Mouse (Mus musculus) kidney, adult 18-20 months (tissue): ENCODE measurements around the gene Camkk2.

ENCODE experiments used
- DNase-seq: peaks from one replicate; pipeline ENCODE4 v3.0.0; 2021

The Camkk2 gene

DNA sequence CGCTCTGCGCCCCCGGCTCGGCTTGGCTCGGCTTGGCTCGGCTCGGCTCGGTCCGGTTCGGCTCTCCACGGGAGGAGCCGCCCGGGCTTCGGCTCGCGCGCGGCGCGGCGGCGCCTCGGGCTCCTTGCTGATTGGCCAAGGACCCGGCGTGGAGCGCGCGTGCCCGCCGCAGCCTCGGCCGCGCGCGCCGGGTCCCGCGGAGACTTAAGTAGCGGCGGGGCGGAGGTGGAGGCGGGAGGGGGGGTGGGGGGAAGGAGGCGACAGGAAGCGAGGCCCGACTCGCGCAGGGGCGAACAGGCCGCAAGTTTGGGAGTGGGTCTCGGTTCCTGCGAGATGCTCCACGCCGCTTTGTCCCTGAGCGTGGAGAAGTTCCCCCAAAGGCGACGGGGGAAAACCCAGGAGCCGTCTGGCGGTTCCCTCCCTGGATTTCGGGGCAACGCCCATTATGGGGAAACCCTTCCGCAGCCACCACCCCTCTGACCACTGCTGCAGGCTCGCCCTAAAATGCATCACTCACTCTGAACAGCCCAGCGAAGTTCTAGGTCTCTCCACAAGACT lies at the start of gene Camkk2:
TSS of gene Camkk2 (minus strand) at position 133 of the 558 bp plus-strand sequence.
- DNase-seq: peak; percentile 83

DNA sequence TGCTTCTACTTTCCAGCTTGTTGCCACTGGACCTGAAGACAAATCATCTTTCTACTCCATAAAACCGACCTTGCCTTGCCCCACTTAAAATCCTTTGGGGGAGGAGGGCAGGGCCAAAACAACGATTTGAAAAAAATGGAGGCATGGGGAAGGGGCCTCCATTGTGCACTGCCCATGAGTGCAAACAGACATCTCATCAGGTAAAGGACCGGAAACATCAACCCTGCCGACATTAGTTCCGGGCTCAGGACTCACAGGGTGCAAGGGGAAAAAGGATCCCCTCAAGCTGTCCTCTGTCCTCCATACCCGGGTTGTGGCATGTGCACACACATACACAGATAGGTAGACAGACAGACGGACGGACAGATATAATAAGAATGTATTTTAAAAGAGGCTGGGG lies 45.9 kb upstream of the Camkk2 start:
- no peak for DNase-seq

DNA sequence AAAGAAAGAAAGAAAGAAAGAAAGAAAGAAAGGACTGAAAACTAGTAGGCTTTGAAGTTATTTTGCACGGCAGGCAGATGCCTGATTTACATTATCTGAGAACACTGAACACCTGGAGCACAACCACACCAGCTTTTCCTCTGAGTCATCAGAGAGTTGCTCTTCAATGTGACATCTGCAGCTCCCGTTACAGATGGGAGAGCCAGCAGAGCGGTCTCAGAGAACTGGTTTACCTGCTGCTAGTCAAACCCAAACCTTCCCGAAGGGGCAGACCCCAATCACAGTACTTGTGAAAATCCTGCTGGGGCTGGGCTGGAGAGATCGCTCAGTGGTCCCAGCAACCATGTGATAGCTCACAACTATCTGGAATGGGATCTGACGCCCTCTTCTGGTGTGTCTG lies 45.2 kb upstream of the Camkk2 start:
- no peak for DNase-seq

DNA sequence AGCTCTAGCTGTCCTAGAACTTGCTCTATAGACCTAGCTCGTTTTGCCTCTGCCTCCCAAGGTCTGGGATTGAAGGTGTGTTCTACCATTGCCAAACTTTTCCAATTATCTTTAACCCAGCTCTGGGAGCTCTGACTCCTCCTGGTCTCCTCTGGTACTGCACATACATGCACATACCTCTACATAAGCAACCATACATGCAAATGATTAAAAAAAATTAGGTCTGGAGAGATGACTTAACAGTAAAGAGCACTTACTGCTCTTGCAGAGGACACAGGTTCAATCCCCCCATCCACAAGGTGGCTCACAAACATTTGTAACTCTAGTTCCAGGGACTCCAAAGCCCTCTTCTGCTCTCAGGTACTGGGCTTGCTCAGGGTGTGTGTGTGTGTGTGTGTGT lies 44.8 kb upstream of the Camkk2 start:
- no peak for DNase-seq

DNA sequence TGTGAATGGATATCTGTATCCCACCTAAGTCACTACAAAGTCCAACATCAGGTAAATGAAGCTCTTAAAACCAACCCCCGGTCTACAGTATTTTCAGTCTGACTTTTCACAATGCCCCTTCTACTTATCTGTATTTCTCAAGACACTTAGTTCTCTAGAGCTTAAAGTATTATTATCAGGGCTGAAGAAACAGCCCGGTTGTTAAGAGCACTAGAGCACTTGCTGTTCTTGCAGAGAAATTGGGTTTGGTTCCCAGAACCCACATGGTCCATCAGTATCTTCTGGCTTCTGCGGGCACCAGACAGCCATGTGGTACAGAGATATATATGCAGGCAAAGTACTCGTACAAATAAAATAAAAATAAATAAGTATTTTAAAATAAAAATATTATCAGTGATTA lies 43.2 kb upstream of the Camkk2 start:
- DNase-seq: no peak

DNA sequence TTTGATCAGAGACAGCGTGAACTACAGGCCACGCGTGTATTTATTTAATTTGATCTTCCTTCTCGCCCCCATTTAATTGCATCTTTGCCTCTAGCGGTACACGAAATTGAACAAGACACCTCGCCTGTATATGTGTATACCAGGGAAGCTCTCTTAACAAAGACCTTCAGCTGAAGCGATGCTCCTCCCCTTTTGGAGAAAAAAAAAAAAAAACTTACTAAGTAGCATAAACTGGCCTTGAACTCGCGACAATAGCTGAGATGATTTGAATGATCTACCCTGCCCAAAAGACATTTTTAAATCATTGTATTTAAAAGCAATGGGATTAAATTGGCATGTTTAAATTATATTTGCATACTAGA lies 42.3 kb upstream of the Camkk2 start:
- DNase-seq: no peak

DNA sequence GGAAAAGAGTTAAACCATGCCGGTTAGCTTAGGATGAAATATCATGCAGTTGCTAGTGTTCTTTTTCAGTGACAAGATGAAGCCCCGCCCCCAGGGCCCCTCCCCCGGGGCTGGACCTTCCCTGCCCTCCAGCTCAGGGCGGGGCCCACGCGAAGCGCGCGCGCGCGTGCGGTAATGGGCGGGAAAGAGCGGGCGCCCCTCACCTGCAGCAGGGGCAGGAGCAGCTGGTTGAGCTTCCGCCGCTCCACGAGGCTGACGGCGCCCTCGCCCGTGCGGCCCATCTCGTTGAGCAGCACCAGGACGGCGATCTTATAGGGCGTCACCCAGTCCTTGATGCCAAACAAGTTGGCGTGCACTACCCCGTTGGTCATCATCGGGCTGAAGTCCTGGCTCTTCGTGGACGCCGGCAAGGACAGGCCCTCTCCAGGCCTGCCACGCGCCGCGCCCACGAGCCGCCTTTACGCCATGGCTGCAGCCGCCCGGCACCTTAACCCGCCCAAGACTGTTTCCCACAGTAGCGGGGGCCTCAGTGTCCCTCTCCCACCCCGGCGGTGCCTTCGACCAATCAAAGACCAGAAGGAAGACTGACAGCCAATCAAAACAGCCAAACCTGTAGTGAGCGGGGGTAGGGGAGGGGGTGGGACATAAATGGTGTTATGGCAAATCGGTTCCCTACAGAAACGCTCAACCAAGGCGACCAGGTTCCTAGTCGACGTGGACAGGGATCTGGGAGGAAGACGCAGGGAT lies 41.7 kb upstream of the Camkk2 start, which contains the start of gene Anapc5:
TSS of gene Anapc5 (minus strand) at position 563 of the 747 bp plus-strand sequence.
- DNase-seq: peak; percentile 92

DNA sequence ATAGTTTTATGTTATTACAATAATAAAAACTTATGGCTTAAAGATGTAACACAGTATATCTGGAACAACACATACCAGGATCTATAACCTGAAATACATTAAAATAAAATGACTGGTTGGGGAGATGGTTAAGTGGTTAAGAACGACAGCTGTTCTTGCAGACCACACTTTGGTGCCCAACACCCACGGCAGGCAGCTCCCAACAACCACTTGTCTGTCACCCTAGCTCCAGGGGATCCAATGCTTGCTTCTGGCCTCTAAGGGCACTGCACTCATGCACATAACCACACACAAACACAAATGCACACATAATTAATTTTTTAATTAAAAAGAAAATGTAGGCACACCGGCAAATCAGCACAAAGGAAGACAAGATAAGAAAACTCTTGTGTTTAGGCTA lies 33.5 kb upstream of the Camkk2 start:
- DNase-seq: no peak

DNA sequence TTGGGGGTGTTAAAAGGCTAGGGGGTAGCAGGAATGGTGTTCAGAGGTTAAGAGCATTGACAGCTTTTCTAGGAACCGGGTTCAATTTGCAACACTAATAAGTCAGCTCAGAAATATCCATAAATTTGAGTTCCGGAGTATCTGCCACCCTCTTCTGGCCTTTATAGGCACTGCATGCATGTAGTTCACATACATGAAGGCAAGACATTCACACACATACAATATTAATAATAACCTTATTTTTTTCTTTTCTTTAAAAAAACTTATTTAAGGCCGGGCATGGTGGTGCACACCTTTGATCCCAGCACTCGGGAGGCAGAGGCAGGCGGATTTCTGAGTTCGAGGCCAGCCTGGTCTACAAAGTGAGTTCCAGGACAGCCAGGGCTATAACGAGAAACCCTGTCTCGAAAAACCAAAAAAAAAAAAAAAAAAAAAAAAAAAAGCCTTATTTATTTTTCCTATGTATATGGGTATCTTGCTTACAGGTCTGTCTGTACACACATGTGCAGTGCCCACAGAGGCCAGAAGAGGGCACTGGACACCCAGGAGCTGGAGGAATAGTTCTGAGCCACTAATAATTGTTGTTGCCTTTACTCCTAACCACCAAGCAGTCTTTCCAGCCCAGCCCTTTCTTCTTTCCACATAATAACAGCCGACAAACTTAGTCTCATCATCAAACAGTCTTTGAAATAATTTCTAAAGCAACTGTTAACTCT lies 32.3 kb upstream of the Camkk2 start:
- peak; percentile 72 for DNase-seq

DNA sequence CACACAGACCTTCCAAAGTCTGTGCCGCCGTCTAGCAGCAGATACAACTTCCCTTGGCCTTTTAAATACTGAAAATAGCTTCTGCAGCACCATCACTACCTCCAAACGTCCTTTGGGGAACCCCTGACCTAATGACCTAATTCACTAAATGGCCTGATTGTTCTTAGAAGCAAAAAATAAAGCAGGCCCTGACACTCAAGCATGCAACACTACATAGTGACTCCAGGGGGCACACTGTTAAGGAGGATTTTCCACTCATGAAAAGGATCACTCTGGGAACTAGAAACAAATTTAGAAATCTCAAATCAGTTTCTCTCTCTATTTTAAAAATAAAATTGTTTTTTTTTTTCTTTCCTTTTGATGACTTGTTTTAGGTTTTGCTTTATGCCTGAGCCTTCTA lies 26.3 kb upstream of the Camkk2 start:
- DNase-seq: no peak

DNA sequence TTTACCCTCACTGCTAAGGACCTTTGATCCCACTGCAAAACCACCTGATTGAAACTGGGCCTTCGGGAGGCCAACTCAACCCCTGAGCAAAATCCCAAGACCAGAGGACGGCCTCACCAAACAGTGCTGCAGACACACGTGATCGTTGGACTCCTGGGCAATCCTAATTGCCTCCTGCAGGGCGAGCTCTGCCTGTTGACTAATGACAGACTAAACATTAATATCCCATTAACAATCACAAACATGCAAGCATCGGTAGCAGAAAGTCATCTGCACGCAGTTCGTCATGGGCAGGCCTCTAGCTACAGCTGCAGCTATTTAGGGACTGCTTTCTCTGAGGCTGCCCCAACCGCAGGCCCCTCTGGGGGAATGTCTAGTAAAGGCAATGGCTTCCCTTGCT lies 23.5 kb upstream of the Camkk2 start:
- DNase-seq: peak; percentile 65

DNA sequence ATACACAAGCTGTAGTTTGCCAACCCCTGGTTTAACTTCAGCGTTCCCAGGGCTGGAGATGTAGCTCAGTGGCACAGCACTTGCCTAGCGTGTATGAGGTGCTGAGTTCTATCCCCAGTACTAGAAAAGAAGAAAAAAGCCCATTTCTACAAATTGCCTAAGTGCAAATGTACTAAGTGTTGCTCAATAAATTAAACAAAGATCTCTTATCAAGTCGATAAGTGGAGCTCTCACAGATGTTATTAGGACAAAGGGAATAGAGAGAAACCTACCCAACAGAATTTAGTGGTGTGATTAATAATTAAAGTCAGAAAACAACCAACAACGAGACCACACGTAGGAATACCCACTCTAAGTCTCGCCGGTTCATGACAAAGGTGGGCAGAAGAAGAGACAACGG lies 22.5 kb upstream of the Camkk2 start:
- DNase-seq: no peak

DNA sequence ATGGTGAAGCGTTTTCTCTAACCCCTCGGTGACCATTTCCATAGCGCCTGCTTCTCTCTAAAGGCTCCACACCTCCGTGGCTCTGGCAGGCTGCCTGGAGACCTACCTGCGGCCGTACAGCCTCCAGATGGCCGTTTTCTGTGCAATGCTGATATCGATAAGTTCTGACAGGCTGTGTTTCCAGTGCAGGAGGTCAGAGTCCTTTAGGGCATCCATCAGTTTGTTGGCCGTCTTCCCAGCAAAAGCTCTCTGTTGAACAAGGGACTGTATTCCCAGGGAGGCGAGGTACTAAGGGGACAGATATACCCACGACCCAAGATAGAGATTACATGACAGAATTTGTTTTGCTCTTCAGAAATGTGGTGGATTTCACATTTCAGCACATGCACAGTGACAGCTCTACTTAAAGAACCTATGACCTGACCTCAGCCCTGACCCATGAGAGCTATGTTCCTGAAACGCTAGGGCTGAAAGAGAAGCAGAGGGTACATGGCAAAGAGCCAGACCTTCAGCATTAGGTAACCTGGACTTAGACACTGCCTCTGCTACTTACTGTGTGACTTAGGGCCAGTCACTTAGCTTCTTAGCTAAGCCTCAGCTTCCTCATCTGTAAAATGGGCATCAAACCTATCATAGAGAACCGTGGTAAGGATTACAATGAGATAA lies 21.3 kb upstream of the Camkk2 start:
- peak; percentile 47 for DNase-seq

DNA sequence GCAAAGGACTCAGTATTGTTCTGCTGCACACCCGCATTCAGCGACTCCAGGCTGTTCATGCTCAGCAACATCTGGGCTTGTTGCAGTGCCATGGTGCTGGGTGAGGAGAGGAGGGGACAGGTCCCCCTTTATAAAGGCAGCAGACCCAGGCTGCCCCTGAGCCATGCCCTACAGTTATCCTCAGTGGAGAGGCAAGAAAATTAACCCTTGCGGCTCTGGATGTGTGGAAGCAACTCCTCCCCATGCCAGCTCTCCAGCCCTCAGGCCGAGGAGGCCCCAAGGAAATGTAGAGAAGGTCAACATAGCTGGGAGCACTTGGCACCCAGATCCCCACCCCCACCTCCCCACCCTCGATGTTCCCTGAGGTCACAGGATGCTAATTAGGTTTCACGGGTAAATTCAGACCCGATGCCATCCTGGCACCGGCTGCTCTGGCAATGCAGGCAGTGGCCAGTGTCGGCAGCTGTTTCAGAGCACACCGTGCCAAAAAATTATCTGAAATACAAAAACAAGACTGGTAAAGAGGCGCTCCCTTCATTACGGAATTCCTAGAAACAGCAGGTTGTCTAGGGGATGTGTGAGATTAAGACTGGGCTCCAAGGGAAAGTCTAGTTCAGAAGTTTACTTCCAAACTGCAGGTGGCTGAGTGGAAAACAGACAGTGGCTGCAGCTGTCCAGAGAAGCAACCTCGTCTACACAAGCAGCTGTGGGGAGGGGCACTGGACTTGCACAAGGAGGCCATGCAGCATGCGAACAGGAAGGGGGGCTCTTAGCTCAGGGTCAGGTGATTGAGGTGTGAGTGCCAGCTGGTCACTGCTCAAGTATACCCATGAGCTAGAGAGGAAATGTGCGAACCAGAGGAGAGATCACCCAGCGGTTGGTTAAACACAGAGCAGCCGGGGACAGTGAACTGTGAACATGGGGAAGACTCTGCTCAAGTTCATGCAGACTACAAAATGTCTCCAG lies 20.5 kb upstream of the Camkk2 start:
- peak; percentile 62 for DNase-seq

DNA sequence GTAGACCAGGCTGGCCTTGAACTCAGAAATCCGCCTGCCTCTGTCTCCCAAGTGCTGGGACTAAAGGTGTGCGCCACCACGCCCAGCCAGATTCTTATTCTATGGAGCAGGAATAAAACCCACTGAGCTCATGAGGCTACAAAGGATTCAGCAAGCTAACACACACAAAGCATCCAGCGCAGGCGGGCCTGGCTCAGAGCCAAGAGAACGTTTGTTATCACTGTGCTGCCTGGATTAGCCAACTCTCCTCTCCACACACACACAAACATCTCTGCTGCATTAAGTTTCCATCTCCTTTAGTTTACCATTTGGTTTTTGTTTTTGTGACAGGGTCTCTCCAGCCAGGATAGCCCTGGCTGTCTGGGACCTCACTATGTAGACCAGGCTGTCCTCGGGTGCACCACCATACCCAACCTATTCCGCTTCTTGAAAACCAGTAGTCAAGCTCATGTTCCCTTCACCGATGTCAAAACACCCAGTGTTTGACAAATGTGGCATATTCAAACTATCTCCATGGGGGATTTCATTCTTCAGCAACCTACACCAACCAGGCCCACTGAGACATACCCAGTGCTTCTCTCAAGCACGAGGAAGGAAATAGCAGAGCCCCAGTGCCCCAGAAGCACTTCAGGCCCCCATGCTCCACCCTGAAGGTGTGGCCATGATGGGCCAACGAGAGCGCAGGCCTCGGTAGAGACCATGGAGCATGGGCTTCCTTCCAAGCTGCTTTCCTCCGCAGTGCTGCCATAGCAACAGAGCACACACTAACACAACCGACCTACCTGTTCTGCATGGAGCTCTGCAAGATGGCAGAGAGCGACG lies 19.6 kb upstream of the Camkk2 start:
- peak; percentile 40 for DNase-seq

DNA sequence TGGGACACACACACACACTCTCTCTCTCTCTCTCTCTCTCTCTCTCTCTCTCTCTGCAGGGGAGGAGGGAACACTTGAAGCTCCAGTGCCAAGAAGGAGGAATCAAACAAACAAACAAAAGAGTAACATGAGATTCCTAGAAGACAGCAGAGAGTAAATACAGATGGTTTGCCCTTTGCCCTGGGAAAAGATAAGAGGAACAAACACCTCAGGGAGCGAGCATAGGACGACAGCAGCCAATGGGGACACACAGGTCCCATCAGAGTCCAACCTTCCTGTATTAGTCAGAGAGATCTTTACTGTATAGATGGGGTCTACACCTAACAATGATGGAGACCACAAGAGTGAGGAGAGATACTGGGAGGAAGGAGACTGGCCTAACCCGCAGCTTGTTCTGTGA lies 18.7 kb upstream of the Camkk2 start:
- DNase-seq: no peak

DNA sequence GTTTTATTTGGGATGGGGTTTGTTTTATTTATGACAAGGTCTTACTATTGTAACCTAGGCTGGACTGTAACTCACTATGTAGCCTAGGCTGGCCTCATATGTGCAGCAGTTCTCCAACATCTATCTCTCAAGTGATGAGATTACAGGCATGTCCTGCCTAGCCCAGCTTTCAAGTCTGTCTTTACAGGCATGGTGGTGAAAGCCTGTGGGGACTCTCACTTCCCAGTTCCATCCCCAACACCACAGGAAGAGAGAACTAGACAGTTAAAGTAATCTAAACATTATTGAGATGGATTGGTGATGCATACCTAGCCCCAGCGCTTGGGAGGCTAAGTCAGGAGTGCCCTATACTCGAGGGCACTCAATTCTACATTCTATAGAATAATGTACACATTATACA lies 9.5 kb upstream of the Camkk2 start:
- DNase-seq: no peak

DNA sequence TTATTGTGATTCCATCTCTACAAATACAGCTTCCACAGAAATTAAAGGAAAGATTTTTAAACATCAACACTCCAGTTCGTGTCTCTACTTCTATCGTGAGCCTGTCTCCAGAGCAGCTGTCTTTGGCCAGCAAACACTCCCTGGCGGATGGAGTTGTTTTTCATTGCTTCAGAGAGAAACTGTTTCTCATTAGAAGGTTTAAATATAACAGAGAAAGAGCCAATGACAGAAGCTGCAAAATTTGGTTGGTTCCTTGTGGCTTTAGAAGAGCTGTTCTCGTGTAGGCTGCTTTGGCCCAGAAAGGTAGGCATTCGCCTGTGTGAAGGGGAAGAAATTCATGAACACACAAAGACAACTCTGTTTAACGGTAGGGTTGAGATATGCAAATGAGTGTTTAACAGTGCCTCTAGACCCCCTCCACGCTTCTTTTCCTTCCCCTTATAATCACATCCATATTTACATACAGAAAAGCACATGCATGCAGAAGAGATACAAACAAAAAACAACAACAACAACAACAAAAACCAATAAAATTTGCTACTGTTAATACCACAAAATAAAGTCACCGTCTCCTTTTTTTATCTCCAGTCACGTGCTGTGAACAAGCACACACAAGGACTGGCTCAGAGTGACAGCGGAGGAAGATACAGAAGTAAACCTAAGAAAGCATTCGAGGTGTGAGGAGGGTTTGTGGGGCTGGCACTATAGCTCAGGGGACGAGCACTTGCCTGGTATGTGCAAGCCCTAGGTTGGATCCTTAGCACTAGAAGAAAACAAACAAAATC lies 7.0 kb upstream of the Camkk2 start:
- DNase-seq: no peak

DNA sequence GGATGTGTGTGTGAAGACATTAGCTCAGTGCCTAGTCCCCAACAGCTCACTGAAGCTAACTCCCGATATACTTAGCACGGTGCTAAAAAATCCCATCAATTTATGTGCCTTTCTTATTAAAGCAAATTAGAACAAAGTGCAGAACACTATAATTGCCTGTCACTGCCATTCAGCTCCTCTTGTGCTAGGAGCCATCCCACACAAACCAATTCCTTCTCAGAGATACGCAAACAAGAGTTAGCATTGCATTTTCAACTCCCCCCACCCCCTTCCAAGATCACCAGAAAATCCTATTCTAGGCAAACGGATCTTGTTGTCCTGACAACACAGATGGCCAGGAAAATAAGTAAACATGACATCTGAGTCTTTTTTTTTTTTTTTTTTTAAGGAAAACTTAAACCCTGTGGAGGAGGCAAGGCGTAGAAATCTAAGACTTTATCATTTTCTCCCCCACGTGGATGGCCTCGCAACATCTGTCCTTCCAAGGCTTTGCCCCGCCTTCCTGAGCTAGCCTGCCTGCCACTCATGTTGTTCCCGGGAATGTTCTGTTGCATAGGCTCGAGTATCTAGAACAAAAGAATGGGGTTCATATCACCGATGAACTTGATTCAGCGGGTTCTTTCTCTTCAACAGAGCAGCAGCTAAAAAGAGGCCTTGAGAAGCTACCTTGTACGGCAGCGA lies 4.7 kb upstream of the Camkk2 start:
- no peak for DNase-seq

DNA sequence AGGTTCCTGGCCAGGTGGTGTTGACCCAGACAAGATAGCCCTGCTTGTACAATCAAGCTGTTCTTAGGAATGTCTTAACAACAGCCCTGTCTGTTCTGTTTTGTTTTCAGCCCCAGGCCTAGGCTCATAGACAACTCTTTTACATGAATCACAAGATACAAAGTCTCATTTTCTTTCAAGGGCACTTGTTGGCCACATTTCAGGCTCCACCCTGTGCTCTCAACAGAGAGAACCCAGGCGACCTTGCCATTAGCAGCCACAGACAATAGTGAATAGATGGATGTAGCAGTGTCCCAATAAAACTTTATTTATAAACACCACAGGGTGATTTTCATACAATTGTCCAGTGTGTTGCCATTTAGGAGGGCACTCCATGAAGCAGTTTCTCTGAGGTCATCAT lies 2.9 kb upstream of the Camkk2 start:
- DNase-seq: no peak
